Mouse (Mus musculus): ENCODE results near the gene Map4.

Map4 gene

GRCm38 (mm10) chr9:109931257-109932171 is at the start of gene Map4:
Map4 (plus strand) TSS chr9:109931460.
- DNase-seq (ENCODE audit: low spot score in 2 of 2), result peak; percentile 93 to 97

- no peak for DNase-seq (ENCODE audit: low spot score in 2 of 2)
Observed at GRCm38 (mm10) chr9:109886259-109886658, 45.0 kb upstream of the Map4 start.

GRCm38 (mm10) chr9:109887321-109887720 is 43.9 kb upstream of the Map4 start:
- DNase-seq (ENCODE audit: low spot score in 2 of 2), result no peak

GRCm38 (mm10) chr9:109891501-109891900 is 39.8 kb upstream of the Map4 start:
- DNase-seq (ENCODE audit: low spot score in 2 of 2), result no peak

- peak in 1 of 2 experiments; percentile 63 for DNase-seq (ENCODE audit: low spot score in 2 of 2)
Observed at GRCm38 (mm10) chr9:109892651-109893250, 38.5 kb upstream of the Map4 start.

GRCm38 (mm10) chr9:109894413-109895090 is 36.7 kb upstream of the Map4 start:
- DNase-seq (ENCODE audit: low spot score in 2 of 2), result peak; percentile 35 to 48

GRCm38 (mm10) chr9:109895593-109895992 is 35.7 kb upstream of the Map4 start:
- no peak for DNase-seq (ENCODE audit: low spot score in 2 of 2)

GRCm38 (mm10) chr9:109896253-109897150 is 34.8 kb upstream of the Map4 start:
- DNase-seq (ENCODE audit: low spot score in 2 of 2), result no peak

- no peak for DNase-seq (ENCODE audit: low spot score in 2 of 2)
Observed at GRCm38 (mm10) chr9:109898027-109898426, 33.2 kb upstream of the Map4 start.

GRCm38 (mm10) chr9:109899361-109899760 is 31.9 kb upstream of the Map4 start:
- no peak for DNase-seq (ENCODE audit: low spot score in 2 of 2)

GRCm38 (mm10) chr9:109899774-109900173 is 31.5 kb upstream of the Map4 start:
- no peak for DNase-seq (ENCODE audit: low spot score in 2 of 2)

- DNase-seq (ENCODE audit: low spot score in 2 of 2), result no peak
Observed at GRCm38 (mm10) chr9:109900604-109901003, 30.7 kb upstream of the Map4 start.

- no peak for DNase-seq (ENCODE audit: low spot score in 2 of 2)
Observed at GRCm38 (mm10) chr9:109902246-109902645, 29.0 kb upstream of the Map4 start.

GRCm38 (mm10) chr9:109902740-109903139 is 28.5 kb upstream of the Map4 start:
- DNase-seq (ENCODE audit: low spot score in 2 of 2), result no peak

- no peak for DNase-seq (ENCODE audit: low spot score in 2 of 2)
Observed at GRCm38 (mm10) chr9:109907300-109907699, 24.0 kb upstream of the Map4 start.

GRCm38 (mm10) chr9:109907774-109908465 is 23.3 kb upstream of the Map4 start:
- DNase-seq (ENCODE audit: low spot score in 2 of 2), result no peak

GRCm38 (mm10) chr9:109909102-109909501 is 22.2 kb upstream of the Map4 start:
- no peak for DNase-seq (ENCODE audit: low spot score in 2 of 2)

GRCm38 (mm10) chr9:109909926-109910325 is 21.3 kb upstream of the Map4 start:
- no peak for DNase-seq (ENCODE audit: low spot score in 2 of 2)

GRCm38 (mm10) chr9:109911779-109912178 is 19.5 kb upstream of the Map4 start:
- DNase-seq (ENCODE audit: low spot score in 2 of 2), result no peak

GRCm38 (mm10) chr9:109914269-109914926 is 16.9 kb upstream of the Map4 start:
- no peak for DNase-seq (ENCODE audit: low spot score in 2 of 2)
